Mouse (Mus musculus): Measurements from ENCODE around the gene Cldn7. TPM values are rescaled to one million over a fixed set of nuclear protein-coding genes. Genes with fewer than 3 reads are reported as not detected.
"Not testable (repeated sequence)": the region's sequence is repeated elsewhere in the genome, so short reads cannot be mapped to it uniquely, and the experiment has no call there.

Gene Cldn7
- polyA plus RNA-seq, 1 experiment from 2014 or later = 7.5 TPM

GRCm38 (mm10) chr11:69920266-69921031, 44.1 kb upstream of the Cldn7 start:
- H3K4me2 ChIP-seq (ENCODE audit: low read depth, low read length) = peak overlapping the region; percentile 98
- 0 out of 2 replicates have a peak, but pooled peaks have one; percentile 7 for ATAC-seq (replicated peaks; ENCODE audit: extremely low read depth, insufficient read depth, low FRiP score)
- H3K9ac ChIP-seq (ENCODE audit: low read length) = peak overlapping the region; percentile 98
- WGBS = under 1% methylated on average over 62 of the region's 65 CpGs
- no peaks in the 10 kb centered on the region for H3K27me3 ChIP-seq (ENCODE audit: control insufficient read depth, insufficient read depth, low read length)
- peak overlapping the region; percentile 97 for H3K27ac ChIP-seq (ENCODE audit: low read length)
- peak overlapping the region; percentile 91 for H3K4me3 ChIP-seq (ENCODE audit: low read length)
- peaks cover 27% of the 10 kb centered on the region for H3K4me1 ChIP-seq (ENCODE audit: control insufficient read depth, insufficient read depth, low read length)
- no peaks in the 10 kb centered on the region for H3K9me3 ChIP-seq (replicated peaks; ENCODE audit: control insufficient read depth, low read length)
- H3K36me3 ChIP-seq (ENCODE audit: control insufficient read depth, insufficient read depth) = peaks cover 31% of the 10 kb centered on the region

DNA sequence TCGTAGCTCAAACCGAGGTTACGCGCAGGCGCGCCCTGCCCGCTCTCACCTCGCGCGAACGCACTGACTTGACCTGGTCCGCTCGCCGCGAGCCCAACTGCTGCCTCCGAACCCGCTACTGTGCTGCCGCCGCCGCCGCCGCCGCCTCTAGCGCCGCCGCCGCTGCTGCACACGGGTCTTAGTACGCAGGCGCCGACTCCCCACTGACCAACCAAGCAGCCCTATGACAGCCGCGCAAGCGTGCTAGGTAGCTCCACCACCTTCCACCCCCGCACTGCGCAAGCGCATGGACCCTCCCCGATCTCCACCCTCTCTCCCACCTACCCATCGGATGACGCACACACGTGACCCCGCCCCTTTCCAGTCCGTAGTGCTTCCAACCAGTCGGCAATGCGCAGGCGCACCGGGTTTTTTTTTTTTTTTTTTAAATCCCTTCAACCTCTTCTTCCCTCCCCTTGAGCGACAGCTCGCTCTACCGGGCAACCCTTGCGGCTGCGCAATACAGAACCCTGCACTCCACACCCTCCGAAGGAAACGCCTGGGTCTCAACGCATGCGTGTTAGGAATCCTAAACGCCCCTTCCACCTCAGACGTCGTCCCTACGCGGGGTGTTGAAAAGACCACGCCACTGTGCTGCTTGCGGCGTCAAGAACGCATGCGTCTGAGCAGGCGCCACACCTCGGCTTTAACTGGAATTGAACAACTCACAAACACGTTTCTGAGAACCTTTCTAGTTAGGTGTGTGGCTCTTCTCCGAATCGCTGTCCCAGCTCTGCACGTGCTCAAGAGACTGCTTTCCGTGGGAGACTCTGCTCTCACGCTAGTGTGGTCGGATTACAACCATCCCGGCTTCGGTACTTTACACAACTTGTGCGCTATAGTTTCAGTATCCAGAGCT, 43.2 kb upstream of the Cldn7 start, which contains the start of gene Eif5a:
Gene Eif5a, minus strand, starts transcription at position 845 of the 898 bp plus-strand sequence.
- under 1% methylated on average over 78 of the region's 78 CpGs for WGBS
- Histone ChIP-seq H3K4me3 (ENCODE audit: low read length) (peak within 1 kb of the TSS; percentile 91), H3K4me2 (ENCODE audit: low read depth, low read length) (peak within 1 kb of the TSS; percentile 98), H3K27me3 (ENCODE audit: control insufficient read depth, insufficient read depth, low read length) (no peaks in the 10 kb centered on the region), H3K9me3 (replicated peaks; ENCODE audit: control insufficient read depth, low read length) (no peaks in the 10 kb centered on the region), H3K27ac (ENCODE audit: low read length) (peak within 1 kb of the TSS; percentile 100), H3K36me3 (ENCODE audit: control insufficient read depth, insufficient read depth) (peaks cover 22% of the 10 kb centered on the region), H3K9ac (ENCODE audit: low read length) (peak within 1 kb of the TSS; percentile 98), H3K4me1 (ENCODE audit: control insufficient read depth, insufficient read depth, low read length) (peaks cover 18% of the 10 kb centered on the region)
- peak; percentile 96 for ATAC-seq (replicated peaks; ENCODE audit: extremely low read depth, insufficient read depth, low FRiP score)

DNA sequence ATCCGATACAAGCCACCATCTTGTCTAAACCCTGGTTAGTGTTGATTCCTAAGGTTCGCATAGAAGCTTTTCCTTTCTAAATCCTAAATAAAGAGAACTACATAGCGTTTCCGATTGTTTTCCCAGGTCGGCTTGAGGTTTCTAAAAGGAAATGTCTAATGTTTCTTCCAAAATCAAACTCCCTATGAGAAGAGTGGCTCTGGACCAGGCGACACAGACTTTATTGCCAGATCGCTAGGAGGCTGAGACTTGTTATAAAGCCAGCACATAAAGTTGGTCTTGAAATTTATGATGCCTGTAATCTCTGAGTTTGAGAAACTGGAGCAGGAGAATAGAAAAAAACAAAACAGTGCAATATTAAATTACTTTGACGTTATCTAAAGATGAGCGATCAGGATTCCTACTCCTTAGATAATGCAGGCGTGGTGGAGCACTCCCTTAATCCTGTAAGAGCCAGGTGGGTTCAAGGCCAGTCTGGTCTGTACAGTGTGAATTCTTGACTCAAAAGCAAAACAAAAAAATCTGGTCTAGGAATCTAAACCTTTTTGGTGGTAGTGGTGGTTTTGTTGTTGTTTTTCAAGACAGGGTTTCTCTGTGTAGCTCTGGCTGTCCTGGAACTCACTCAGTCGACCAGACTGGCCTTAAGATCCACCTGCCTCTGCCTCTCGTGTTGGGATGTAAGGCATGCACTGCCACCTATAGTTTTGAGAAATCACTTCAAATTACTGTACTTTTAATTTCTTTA, 42.4 kb upstream of the Cldn7 start:
- H3K27ac ChIP-seq (ENCODE audit: low read length) = peak overlapping the region; percentile 100
- H3K36me3 ChIP-seq (ENCODE audit: control insufficient read depth, insufficient read depth) = peaks cover 18% of the 10 kb centered on the region
- H3K27me3 ChIP-seq (ENCODE audit: control insufficient read depth, insufficient read depth, low read length) = no peaks in the 10 kb centered on the region
- H3K4me3 ChIP-seq (ENCODE audit: low read length) = peak overlapping the region; percentile 74
- no peak for ATAC-seq (replicated peaks; ENCODE audit: extremely low read depth, insufficient read depth, low FRiP score)
- 4% methylated on average over 12 of the region's 12 CpGs for WGBS
- H3K4me2 ChIP-seq (ENCODE audit: low read depth, low read length) = peak overlapping the region; percentile 88
- peaks cover 18% of the 10 kb centered on the region for H3K4me1 ChIP-seq (ENCODE audit: control insufficient read depth, insufficient read depth, low read length)
- H3K9ac ChIP-seq (ENCODE audit: low read length) = peak overlapping the region; percentile 86
- H3K9me3 ChIP-seq (replicated peaks; ENCODE audit: control insufficient read depth, low read length) = no peaks in the 10 kb centered on the region

- Histone ChIP-seq H3K9ac (ENCODE audit: low read length) (0 out of 2 replicates have a peak overlapping the region, but pooled peaks have one; percentile 2), H3K4me1 (ENCODE audit: control insufficient read depth, insufficient read depth, low read length) (peaks cover 18% of the 10 kb centered on the region), H3K9me3 (replicated peaks; ENCODE audit: control insufficient read depth, low read length) (no peaks in the 10 kb centered on the region), H3K4me2 (ENCODE audit: low read depth, low read length) (peak overlapping the region; percentile 88; the same call in 1 of the 2 replicates), H3K27me3 (ENCODE audit: control insufficient read depth, insufficient read depth, low read length) (no peaks in the 10 kb centered on the region), H3K4me3 (ENCODE audit: low read length) (no peak overlapping the region), H3K27ac (ENCODE audit: low read length) (peak overlapping the region; percentile 48; the same call in 1 of the 2 replicates), H3K36me3 (ENCODE audit: control insufficient read depth, insufficient read depth) (peaks cover 11% of the 10 kb centered on the region)
- no peak for ATAC-seq (replicated peaks; ENCODE audit: extremely low read depth, insufficient read depth, low FRiP score)
- 69% methylated on average over 3 of the region's 3 CpGs for WGBS
Measured at GRCm38 (mm10) chr11:69922796-69923195, 41.8 kb upstream of the Cldn7 start.

GRCm38 (mm10) chr11:69927501-69927900, 37.1 kb upstream of the Cldn7 start:
- H3K4me1 ChIP-seq (ENCODE audit: control insufficient read depth, insufficient read depth, low read length) = no peaks in the 10 kb centered on the region; the same call in 1 of the 2 replicates
- no peak overlapping the region for H3K4me2 ChIP-seq (ENCODE audit: low read depth, low read length)
- H3K27me3 ChIP-seq (ENCODE audit: control insufficient read depth, insufficient read depth, low read length) = no peaks in the 10 kb centered on the region
- H3K36me3 ChIP-seq (ENCODE audit: control insufficient read depth, insufficient read depth) = no peaks in the 10 kb centered on the region
- no peaks in the 10 kb centered on the region for H3K9me3 ChIP-seq (replicated peaks; ENCODE audit: control insufficient read depth, low read length)
- WGBS = 90% methylated on average over 2 of the region's 2 CpGs
- H3K27ac ChIP-seq (ENCODE audit: low read length) = no peak overlapping the region
- no peak for ATAC-seq (replicated peaks; ENCODE audit: extremely low read depth, insufficient read depth, low FRiP score)
- no peak overlapping the region for H3K4me3 ChIP-seq (ENCODE audit: low read length)
- H3K9ac ChIP-seq (ENCODE audit: low read length) = no peak overlapping the region

- Histone ChIP-seq H3K4me3 (ENCODE audit: low read length) (no peak overlapping the region), H3K9me3 (replicated peaks; ENCODE audit: control insufficient read depth, low read length) (no peaks in the 10 kb centered on the region), H3K9ac (ENCODE audit: low read length) (no peak overlapping the region), H3K27me3 (ENCODE audit: control insufficient read depth, insufficient read depth, low read length) (no peaks in the 10 kb centered on the region), H3K27ac (ENCODE audit: low read length) (no peak overlapping the region), H3K36me3 (ENCODE audit: control insufficient read depth, insufficient read depth) (no peaks in the 10 kb centered on the region), H3K4me2 (ENCODE audit: low read depth, low read length) (no peak overlapping the region), H3K4me1 (ENCODE audit: control insufficient read depth, insufficient read depth, low read length) (peaks cover 4% of the 10 kb centered on the region)
- no peak for ATAC-seq (replicated peaks; ENCODE audit: extremely low read depth, insufficient read depth, low FRiP score)
- 36% methylated on average over 4 of the region's 4 CpGs for WGBS
Measured at GRCm38 (mm10) chr11:69929712-69930111, 34.9 kb upstream of the Cldn7 start.

DNA sequence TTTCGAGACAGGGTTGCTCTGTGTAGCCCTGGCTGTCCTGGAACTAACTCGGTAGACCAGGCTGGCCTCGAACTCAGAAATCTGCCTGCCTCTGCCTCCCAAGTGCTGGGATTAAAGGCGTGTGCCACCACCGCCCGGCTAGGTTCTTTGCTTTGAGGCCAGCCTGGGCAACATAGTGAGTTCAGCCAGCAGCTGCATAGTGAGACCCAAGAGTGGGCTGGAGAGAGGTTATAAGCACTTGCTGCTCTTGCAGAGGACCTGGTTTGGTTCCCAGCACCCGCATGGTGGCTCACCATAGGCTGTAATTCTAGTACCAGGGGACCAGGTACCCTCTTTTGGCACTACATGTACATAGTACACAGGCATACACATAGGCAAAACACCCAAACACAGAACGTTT, 34.4 kb upstream of the Cldn7 start:
- 88% methylated on average over 8 of the region's 8 CpGs for WGBS

DNA sequence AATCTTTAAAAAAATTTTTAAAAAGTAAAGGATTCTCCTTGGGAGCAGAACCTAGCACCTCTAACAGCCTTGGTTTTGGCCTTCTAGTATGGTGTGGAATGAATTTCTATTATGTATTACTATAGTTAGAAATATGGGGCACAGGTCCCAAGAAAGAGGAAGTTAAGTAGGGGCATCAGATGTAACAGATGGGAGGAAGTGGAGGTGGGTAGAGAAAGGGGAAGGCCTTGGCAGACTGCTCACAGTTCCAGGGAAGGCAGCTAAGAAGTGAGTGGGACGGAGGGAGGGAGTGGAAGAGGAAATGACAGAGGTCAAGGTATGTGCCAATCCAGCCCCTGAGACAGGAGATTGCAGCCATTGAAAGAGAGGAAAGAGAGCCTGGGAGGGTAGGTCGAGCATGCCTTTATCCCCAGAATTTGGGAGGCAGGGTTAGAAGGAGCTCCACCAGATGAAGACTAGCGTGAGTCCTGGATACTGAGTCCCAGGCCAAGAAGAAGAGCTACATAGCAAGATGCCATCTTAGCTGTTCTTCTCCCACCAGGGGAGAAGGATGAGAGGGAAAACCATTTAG, 33.5 kb upstream of the Cldn7 start:
- Histone ChIP-seq H3K9ac (ENCODE audit: low read length) (no peak overlapping the region), H3K4me2 (ENCODE audit: low read depth, low read length) (no peak overlapping the region), H3K9me3 (replicated peaks; ENCODE audit: control insufficient read depth, low read length) (no peaks in the 10 kb centered on the region), H3K27me3 (ENCODE audit: control insufficient read depth, insufficient read depth, low read length) (0 out of 2 replicates have a peak, but pooled peaks cover 2% of the 10 kb centered on the region), H3K4me1 (ENCODE audit: control insufficient read depth, insufficient read depth, low read length) (peaks cover 12% of the 10 kb centered on the region), H3K27ac (ENCODE audit: low read length) (peak overlapping the region; percentile 53; the same call in 1 of the 2 replicates), H3K36me3 (ENCODE audit: control insufficient read depth, insufficient read depth) (no peaks in the 10 kb centered on the region), H3K4me3 (ENCODE audit: low read length) (no peak overlapping the region)
- ATAC-seq (replicated peaks; ENCODE audit: extremely low read depth, insufficient read depth, low FRiP score) = no peak
- WGBS = 65% methylated on average over 3 of the region's 3 CpGs

More for the DNA sequence above, 34.4 kb upstream of the Cldn7 start:
- ATAC-seq (replicated peaks; ENCODE audit: extremely low read depth, insufficient read depth, low FRiP score); H3K36me3 ChIP-seq (ENCODE audit: control insufficient read depth, insufficient read depth); H3K4me2 ChIP-seq (ENCODE audit: low read depth, low read length); H3K9me3 ChIP-seq (replicated peaks; ENCODE audit: control insufficient read depth, low read length); H3K4me1 ChIP-seq (ENCODE audit: control insufficient read depth, insufficient read depth, low read length); H3K4me3 ChIP-seq (ENCODE audit: low read length); H3K9ac ChIP-seq (ENCODE audit: low read length); H3K27ac ChIP-seq (ENCODE audit: low read length); H3K27me3 ChIP-seq (ENCODE audit: control insufficient read depth, insufficient read depth, low read length): not testable (repeated sequence)

Data from heart, embryonic 16.5 days (tissue).